Mouse (Mus musculus): ENCODE results near the gene Hfe.

Gene Hfe

GRCm38 (mm10) chr13:23685966-23686365, 24.7 kb downstream of the Hfe start:
- DNase-seq (ENCODE audit: low spot score) = no peak

GRCm38 (mm10) chr13:23685121-23685861, 25.4 kb downstream of the Hfe start:
- peak; percentile 66 for DNase-seq (ENCODE audit: low spot score)

GRCm38 (mm10) chr13:23684295-23684945, 26.2 kb downstream of the Hfe start:
- DNase-seq (ENCODE audit: low spot score) = peak; percentile 78

GRCm38 (mm10) chr13:23683755-23684281, 26.8 kb downstream of the Hfe start, which contains the start of the genes Hist1h2ac and Hist1h2bc:
Gene Hist1h2ac (minus strand): TSS chr13:23683948.
Gene Hist1h2bc (plus strand): TSS chr13:23684199.
- DNase-seq (ENCODE audit: low spot score) = peak; percentile 96

- DNase-seq (ENCODE audit: low spot score) = peak; percentile 57
These were observed 27.5 kb downstream of the Hfe start for GRCm38 (mm10) chr13:23682947-23683754.

GRCm38 (mm10) chr13:23682623-23682946, 28.1 kb downstream of the Hfe start:
- DNase-seq (ENCODE audit: low spot score) = peak; percentile 39

- DNase-seq (ENCODE audit: low spot score) = peak; percentile 23
These were observed 28.6 kb downstream of the Hfe start for GRCm38 (mm10) chr13:23681990-23682582.

GRCm38 (mm10) chr13:23662536-23662935, 48.1 kb downstream of the Hfe start:
- DNase-seq (ENCODE audit: low spot score) = no peak

GRCm38 (mm10) chr13:23659636-23660366, 50.9 kb downstream of the Hfe start:
- DNase-seq (ENCODE audit: low spot score) = no peak

Measured in embryo, embryonic 10 days (tissue).